Mouse (Mus musculus): ENCODE results near the gene Dlx6.

The Dlx6 gene

DNA sequence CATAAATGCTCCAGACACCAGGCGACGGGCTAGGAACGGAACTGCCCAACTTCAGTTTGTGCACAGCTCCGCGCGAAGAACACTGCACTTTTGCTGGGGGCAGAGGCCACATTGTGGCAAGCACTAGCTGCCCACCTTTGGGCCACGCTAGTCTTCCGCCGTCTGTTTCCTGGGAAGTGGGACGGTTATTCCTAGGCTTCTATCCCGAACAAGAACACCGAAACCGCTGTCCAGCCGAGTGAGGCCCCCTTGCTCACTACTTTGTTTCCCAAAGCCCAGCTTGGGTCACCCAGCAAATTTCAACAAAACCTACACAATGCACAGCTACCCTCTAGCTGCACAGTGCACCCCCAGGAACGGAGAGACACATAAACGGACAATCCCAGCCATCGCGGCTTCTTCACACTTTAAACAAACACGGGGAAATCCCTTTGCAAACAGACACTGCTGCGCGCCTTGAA is 3.2 kb upstream of the Dlx6 start:
- no peak for DNase-seq (ENCODE audit: low spot score in 2 of 2)

DNA sequence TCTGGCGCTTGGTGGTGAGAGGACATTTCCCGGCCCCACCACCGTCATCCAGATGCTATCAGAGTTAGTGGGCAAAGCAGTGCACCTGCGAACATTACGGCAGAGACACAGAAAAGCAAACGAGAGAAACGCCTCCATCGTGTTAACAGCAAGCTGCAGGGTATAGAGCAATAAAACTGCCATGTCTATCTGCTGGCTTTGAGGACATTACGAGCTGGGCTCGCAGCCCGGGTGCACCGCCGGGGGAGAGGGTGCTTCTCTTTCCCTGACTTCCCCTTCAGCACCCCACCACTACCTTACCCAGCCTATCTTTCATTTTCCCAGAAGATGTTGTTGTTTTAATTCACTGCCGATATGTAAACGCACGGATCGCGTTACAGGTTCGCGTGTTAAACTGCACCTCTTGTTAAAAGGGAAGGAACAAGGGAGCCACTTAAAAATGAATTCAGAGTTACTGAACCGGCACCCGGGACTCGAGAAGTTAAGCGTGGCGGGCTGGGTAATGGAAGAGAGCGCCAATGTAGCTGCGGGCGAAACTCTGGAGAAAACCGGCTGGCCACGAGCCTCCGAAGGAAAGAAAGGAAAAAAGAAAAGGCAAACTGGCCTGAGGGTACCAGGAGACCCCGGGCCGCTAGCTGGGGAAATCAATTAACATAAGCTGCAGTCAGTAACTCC is 2.6 kb upstream of the Dlx6 start:
- DNase-seq (ENCODE audit: low spot score in 2 of 2), result peak in 1 of 2 experiments; percentile 8

DNA sequence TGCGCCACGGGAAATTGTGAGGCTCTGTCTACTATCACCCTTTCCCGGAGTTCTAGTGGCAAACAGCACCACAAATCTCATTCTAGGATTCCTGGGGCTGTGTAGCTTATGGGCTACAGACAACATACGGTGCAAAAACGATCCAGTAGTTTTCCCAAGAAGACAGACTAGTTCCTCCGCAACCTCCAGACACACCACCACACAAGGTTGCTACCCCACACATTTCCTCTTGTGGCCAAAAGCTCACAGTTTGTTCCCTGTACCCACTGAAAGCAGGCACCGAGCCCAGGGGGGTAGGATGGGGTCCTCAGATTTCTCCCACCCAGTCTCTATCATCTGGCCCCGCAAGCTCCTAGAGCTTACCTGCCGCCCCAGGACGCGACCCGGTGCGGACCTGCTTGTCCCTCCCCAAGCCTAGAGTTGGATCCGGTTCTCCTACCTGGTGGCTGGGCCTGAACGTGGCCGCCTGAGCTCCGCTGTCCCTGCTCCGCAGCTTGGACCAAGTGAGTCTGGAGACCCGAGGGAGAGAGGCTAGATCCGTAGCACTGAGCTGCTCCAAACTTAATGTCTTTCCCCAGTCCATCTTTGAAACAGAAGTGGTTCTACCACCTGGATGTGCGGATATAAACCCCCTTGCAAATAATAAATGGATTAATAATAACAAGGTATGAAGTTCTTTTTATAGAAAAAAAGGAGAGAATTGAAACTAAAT is 1.9 kb upstream of the Dlx6 start:
- no peak for DNase-seq (ENCODE audit: low spot score in 2 of 2)

DNA sequence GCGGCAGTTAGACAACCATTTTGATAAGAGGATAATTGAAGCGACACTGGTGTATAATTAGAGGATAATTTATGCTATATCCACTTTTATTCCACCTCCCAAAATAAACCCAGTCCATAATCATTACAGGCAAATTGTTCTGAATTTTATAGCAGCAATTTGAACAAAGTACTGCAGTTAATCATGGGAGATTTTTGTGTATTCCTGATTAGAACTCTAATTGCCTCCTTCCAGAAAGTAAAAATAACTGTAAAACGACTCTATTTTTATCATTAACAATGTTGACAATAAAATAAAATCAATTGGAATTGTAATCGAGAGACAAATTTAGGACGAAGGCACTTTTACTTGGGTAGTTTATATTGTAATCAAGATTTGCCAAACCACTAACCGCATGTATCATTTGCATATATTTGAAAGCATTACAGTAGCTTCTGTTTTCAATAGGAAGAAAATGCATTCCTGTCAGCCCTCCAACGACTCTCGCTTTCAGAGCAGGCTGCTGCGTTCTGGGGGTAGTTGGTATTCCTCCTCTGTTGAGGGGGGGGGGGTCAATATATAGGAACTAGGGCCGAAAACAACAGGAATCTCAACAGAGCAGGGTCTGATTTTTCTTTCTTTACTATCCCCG is 1.2 kb upstream of the Dlx6 start:
- no peak for DNase-seq (ENCODE audit: low spot score in 2 of 2)

DNA sequence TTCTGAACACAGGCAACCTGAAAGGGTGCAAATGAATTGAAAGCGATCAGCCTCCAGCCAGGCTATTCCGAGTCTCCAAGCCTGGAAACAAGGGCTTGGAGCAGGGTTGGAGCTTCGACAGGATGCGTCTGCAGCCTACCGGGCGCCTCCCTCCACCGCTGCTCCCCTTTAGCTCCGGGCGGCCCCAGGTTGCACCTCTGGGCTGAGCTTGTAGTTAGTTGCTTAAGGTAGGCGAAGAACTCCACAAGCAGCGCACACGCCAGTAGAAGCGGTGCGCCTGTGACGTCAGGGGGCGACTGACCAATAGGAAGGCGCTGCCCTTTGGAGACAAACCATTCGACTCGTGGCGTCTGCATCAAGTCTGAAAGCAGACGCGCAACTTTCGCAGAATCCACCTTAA is 523 bp upstream of the Dlx6 start:
- DNase-seq (ENCODE audit: low spot score in 2 of 2), result no peak

DNA sequence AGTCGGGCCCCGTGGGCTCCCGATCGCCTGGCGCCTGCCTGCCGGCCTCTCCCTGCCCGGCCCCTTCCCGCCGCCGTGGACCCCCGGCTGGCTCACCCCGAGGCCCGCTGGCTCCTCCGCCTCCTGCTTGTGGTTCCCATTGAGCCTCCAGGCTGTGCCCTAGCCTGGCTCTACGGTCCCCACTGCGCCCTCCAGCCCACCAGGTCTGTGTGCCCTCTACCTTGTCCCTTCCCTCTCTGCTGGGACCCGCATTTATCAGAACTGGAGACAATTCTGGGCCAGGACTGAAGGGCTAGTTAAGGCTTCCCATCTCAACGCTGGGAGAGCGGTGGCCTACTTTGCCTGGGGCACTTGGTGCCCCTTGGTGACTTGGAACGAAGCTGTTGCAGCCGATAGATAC is 821 bp downstream of the Dlx6 start:
- DNase-seq (ENCODE audit: low spot score in 2 of 2), result no peak

DNA sequence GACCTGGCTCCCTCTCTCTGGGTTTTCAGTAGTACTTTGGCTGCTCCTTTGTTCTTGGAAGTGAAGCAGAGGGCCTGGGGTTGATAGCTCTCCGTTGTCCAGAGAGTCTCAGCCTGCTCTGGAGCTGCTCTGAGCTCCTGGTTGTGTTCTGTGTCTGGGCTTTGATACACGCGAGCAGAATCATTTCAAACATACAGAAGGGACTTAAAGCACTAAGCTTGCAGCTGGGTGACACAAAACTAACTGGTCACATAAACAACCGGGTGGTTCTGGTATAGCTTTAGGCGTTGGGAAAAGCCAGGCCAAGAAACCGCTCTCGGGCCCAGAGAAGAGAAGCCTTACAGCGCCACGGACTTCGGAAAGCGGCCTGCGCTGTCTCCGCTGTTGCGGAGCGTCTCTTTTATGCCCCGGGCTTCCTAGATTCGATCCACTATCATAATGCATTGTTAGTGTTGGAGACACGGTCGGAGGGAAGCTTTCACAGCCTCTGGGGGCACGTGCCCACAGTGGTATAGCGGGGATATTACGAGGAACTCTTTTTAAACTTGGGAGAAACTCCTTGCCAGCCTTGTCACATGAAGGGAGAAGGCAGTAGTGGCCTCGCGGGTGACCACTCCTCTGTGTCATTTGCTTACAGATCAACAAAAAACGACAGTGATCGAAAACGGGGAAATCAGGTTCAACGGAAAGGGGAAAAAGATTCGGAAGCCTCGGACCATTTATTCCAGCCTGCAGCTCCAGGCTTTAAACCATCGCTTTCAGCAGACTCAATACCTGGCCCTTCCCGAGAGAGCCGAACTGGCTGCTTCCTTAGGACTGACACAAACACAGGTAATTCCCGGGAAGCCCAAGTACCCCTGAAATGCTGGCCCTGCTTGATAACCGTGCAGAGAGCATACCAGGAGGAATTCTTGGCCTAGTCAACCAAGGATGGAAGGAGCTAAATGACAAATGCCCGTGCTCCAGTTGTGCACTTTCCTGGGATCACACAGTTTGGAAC is 1.6 kb downstream of the Dlx6 start:
- DNase-seq (ENCODE audit: low spot score in 2 of 2), result no peak

DNA sequence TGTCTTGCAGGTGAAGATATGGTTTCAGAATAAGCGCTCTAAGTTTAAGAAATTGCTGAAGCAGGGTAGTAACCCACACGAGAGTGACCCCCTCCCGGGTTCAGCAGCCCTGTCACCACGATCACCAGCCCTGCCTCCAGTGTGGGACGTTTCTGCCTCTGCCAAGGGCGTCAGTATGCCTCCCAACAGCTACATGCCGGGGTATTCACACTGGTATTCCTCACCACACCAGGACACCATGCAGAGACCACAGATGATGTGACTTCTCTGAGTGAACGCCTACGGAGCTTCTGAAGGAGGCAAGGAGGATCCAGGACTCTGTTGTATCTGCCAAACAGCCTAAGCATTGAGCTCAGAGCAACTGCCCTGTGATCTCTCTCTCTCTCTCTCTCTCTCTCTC is 3.9 kb downstream of the Dlx6 start:
- DNase-seq (ENCODE audit: low spot score in 2 of 2), result no peak

DNA sequence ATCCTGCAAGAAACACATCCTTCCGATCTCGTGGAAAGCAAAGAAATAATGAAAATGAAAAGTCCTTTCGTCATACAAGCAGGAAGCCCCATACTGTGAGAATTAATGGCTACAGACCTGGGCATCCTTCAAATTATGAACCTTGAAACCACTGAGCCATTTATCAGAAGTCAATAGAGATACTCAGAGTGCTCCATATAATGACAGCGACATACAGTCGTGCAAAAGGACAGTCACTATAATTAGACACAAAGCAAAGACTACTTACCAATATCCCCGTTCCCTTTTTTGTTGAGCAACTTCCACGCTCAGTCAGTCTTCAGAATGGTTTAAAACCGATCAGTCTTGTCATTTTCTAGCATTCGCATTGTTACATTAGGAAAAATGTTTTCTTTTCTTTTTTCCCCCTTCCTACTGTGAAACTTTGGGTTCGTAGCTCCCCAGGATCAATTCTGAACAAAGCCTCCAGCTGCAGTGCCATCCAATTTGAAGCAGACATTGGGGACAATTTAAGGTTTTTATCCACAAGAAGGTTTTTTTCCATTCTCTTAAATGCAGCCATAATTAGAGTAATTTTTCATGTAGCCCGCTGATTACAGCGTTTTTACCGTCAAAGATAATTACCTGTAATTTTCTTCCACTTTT is 6.0 kb downstream of the Dlx6 start:
- no peak for DNase-seq (ENCODE audit: low spot score in 2 of 2)

DNA sequence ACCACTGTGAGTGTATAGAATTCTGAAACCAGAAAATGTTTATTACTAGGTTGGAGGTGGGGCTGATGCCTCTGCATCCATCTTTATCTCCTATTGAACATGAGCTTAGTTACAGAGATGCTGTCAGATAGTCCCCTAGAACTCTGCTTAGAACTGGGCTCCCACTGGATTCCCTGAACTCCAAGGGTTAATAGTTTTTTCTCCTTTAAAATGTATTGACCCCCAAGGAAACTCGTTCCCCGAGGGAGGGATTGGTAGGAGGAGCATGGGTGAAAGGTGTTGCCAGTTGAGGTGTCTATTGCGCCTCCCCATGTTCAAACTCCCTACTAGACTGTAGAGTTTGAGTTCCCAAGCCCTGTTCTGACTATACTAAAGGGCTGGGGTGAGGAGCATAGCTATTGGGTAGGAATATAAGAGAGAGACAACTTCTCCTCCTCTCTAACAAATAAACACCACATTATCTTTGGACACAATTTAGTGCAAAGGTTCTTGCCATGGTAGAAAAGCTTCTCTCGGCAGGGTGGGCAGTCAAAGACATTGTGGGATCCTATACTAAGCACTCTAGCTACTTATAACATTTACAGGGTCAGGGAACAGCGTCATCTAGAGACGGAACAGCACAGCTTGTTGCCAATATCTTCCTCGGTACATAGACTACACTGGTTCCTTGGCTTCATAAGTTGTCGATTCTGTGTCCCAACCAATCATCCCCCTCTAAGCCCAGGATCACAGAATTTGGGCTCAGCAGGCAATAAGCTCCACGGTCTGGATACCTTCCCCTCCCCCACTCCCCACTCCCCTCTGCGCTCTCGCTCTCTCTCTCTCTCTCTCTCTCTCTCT is 7.0 kb downstream of the Dlx6 start:
- no peak for DNase-seq (ENCODE audit: low spot score in 2 of 2)

DNA sequence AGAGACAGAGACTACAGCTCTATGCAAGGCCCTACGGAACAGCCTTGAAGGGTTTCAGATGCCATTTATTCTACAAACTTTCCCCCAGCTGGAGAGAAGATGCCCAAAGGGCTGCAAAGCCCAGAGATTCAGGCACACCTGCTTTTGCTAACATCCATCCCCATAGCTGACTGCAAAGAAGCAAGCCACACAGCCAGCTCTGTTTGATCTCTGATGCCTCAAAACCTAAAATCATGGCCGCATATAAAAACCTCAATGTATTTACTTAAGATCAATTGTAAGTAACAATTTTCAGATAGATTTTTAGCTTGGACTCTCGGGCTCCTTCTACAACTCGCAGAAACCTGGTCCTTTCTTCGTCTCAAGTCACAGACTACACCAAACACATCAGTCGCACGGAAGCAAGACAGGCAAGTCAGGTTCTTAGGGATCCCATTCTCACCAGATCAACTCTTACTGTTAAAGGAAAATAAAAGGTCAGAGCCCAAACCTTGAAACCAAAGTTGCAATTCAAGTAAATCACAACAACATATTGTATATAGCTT is 7.8 kb downstream of the Dlx6 start:
- no peak for DNase-seq (ENCODE audit: low spot score in 2 of 2)

DNA sequence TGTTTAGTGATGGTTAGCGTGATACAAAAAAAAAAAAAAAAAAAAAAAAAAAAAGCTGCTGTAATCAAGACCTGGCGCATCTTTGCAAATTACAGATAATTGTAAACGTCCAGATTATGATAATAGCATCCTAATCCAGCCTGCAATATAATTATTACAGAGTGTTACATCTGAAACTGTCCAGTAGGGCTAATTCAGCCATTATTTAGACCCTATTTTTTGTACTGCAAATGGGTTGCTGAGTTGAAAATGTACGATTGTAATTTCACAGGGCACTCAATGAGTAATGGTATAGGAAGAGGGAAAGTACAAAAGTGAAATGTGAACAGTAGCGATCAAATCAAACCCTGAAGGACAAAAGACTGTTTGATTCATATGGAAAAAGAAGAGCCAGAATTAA is 8.6 kb downstream of the Dlx6 start:
- DNase-seq (ENCODE audit: low spot score in 2 of 2), result no peak

DNA sequence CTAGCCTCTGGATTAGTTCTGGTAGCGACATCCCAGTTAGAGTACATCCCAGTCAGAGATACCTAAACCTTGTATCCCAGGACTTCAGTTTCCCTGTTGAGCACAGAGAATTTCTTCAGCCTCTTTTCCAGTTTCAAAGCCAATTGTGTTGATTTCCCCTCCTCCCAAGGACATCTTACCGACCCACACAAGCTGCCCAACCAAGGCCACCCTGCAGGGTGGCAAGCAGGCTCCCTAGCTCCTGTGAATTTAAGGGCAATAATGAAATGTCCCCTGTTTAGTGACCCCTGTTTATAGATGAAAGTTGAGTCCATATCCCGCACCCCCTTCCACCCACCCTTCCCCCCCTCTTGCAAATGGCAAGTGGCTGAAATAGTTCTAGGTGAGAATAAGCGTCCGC is 9.7 kb downstream of the Dlx6 start:
- DNase-seq (ENCODE audit: low spot score in 2 of 2), result no peak

DNA sequence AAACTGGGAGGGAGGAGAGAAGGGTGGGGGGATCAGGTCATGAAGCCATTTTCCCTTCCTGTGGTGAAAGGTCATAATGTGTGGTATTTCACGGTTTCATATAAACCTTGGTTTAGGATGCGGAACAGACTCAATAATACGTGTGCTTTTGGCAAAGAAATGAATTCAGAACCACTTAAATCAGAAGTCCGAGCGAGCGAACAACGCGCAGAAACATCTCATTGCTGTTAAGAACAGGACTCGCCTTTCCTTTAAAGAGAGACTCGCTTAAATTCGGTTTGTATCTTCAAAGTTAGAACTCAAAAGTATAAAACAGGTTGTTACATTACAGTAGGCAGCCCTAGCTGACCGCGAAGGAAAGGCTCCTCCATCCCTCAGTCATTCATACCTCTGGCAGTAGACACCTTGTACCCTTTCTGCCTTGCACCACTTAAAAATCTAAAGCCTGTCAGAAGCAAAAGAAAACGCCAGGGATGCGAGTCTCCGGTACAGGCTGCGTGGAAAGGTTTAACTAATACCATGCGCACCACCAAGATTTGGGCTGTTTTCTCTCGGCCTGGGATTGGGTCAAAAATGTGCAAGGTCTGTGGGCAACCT is 10.4 kb downstream of the Dlx6 start:
- no peak for DNase-seq (ENCODE audit: low spot score in 2 of 2)

DNA sequence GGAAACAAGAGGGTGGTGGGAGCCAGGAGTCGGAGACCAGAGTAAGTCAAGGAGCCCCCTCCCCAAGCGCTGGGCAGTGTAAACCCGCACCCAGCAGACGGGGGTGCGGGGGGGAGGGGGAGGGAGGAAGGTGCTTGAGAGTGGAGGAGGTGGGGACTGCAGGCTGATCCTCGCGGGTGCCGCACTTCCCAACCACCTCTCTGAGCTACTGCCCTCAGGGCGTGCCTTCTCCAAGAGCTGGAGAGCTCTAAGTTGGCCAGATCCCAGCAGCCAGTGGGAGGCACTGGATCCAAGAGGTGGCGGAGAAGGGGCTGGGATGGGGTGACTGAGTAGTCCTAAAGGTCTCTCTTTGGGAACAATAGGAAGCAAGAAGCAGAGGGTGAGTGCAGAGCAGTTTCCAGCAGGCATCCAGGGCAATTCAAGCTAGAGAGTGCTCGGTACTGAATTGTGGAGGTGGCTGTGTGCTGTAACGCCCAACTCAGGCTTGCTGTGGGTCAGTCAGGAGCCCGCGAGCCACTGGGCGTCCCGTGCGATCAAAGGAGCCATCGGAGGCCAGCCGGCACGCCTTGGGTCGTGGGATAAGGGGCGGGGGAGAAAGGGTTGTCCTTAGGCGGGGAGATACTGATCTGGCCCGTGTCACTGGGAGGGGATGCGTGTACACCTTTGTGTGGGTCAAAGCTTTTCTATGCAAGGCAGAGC is 11.1 kb downstream of the Dlx6 start:
- DNase-seq (ENCODE audit: low spot score in 2 of 2), result no peak

DNA sequence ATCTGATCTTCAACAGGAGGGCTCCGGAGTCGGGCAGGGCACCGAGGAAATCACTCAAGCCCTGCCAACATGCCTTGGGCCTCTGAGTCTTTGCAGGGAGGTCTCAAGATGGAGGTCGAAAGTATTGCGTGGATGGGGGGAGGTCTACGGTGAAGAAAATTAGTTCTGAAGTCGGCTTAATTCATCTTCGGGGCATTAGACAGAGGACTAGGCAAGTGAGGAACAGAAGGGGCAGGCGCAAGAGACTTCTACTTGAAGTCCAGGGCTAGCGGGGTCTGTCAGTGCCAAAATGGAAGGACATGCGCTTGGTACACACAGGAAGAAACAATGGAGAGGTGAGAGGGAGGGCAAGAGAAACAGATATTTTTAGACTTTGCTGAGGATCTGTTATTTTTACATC is 12.0 kb downstream of the Dlx6 start:
- no peak for DNase-seq (ENCODE audit: low spot score in 2 of 2)

DNA sequence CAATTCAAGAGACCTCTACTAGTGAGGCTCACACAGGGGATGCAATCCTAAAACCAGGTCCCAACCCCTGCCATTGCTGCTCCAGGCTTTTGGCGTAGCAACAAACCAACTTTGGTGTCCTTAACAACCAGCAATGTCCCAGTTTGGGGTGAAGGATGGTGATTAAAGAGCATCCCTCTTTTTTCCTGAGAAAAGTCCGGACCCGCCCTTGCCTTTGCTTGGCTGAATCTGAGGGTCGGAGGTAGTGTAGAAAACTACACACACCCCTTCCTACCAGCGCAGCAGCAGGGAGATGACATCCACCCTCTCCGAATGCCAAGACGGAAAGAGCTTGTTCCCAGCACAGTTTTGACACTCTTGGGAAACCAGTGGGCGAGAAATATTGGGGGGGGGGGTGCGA is 12.5 kb downstream of the Dlx6 start:
- no peak for DNase-seq (ENCODE audit: low spot score in 2 of 2)

DNA sequence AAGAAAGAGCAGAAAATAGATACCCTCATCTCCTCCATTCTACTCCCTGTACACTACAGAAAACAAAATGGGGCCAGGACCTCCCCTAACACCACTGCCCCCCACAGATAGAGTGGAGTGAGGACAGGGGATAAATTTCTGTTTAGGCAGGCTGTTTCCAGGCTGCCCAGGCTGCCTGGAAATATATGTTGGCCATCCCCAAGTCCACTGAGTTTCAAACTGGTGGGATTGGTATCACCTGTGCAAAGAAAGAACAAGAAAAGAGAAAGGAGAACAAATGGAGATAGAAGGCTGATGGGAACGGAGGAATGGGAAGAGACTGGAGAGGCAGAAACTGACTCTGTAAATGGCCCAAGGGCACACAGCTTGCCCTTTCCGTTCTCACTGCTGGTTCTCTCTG is 13.1 kb downstream of the Dlx6 start:
- DNase-seq (ENCODE audit: low spot score in 2 of 2), result no peak

DNA sequence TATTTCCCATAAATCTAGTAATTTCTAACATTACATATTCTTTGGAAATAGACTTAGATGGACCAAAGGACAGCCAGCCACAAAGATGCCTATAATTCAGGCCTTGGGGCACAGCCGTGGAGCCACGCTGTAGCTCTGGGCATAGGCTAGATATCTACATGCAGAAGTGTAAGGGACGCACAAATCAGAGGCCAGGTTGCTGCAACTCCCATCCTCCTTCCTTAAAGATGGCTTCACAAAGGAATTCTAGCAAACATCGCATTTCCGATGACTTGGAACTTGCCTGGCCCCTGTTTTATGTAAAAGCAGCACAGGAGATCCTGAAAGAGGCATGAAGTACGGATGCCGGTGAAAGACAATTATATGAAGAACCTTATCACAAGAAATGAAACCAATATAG is 13.6 kb downstream of the Dlx6 start:
- DNase-seq (ENCODE audit: low spot score in 2 of 2), result no peak

All from natural killer cell, adult 2 months (primary cell).